Mouse (Mus musculus): ENCODE measurements around the gene Psap. TPM values are rescaled to one million over a fixed set of nuclear protein-coding genes. Genes with fewer than 3 reads are reported as not detected.

Psap gene
- polyA plus RNA-seq, 1 experiment, result 774 TPM

DNA sequence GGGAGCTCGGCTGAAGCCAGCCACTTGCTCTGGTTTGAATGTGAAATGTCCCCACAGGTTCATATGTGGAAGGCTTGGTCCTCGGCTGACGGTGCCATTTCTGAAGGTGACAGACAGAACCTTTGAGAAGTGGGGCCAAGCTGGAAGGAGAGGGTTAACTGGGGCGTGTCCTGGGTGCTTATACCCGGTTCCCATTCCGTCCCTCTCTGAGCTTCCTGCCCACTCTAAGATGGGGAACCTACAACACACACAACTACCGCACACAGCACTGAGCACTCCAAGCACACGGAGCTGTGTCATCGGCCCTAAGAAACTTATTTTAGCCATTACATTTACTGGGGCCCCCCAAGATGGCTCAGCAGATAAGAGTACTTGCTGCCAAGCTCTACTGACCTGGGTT lies 64.1 kb downstream of the Psap start:
- H3K27ac ChIP-seq (replicated peaks; ENCODE audit: low read depth, low read length), result no peak overlapping the region
- H3K4me3 ChIP-seq (ENCODE audit: insufficient read depth, low read depth, low read length), result no peak overlapping the region
- H3K4me1 ChIP-seq (ENCODE audit: control insufficient read depth, insufficient read depth, insufficient read length, low read length), result peaks cover 8% of the 10 kb centered on the region; the same call in 1 of the 2 replicates

GRCm38 (mm10) chr10:60344111-60344510 lies 66.7 kb downstream of the Psap start:
- Histone ChIP-seq H3K4me3 (ENCODE audit: insufficient read depth, low read depth, low read length) (no peak overlapping the region), H3K27ac (replicated peaks; ENCODE audit: low read depth, low read length) (no peak overlapping the region), H3K4me1 (ENCODE audit: control insufficient read depth, insufficient read depth, insufficient read length, low read length) (0 out of 2 replicates have a peak, but pooled peaks cover 4% of the 10 kb centered on the region)

- H3K4me1 ChIP-seq (ENCODE audit: control insufficient read depth, insufficient read depth, insufficient read length, low read length), result peaks cover 13% of the 10 kb centered on the region; the same call in 1 of the 2 replicates
- no peak overlapping the region for H3K27ac ChIP-seq (replicated peaks; ENCODE audit: low read depth, low read length)
- H3K4me3 ChIP-seq (ENCODE audit: insufficient read depth, low read depth, low read length), result no peak overlapping the region
Measured at GRCm38 (mm10) chr10:60346056-60346455, 68.6 kb downstream of the Psap start.

GRCm38 (mm10) chr10:60346701-60347405 lies 69.4 kb downstream of the Psap start, which contains the start of gene Vsir:
Gene Vsir (plus strand): TSS chr10:60346851.
- peaks cover 19% of the 10 kb centered on the region; the same call in 1 of the 2 replicates for H3K4me1 ChIP-seq (ENCODE audit: control insufficient read depth, insufficient read depth, insufficient read length, low read length)
- H3K27ac ChIP-seq (replicated peaks; ENCODE audit: low read depth, low read length), result peak within 1 kb of the TSS; percentile 91
- peak within 1 kb of the TSS; percentile 81 for H3K4me3 ChIP-seq (ENCODE audit: insufficient read depth, low read depth, low read length)

DNA sequence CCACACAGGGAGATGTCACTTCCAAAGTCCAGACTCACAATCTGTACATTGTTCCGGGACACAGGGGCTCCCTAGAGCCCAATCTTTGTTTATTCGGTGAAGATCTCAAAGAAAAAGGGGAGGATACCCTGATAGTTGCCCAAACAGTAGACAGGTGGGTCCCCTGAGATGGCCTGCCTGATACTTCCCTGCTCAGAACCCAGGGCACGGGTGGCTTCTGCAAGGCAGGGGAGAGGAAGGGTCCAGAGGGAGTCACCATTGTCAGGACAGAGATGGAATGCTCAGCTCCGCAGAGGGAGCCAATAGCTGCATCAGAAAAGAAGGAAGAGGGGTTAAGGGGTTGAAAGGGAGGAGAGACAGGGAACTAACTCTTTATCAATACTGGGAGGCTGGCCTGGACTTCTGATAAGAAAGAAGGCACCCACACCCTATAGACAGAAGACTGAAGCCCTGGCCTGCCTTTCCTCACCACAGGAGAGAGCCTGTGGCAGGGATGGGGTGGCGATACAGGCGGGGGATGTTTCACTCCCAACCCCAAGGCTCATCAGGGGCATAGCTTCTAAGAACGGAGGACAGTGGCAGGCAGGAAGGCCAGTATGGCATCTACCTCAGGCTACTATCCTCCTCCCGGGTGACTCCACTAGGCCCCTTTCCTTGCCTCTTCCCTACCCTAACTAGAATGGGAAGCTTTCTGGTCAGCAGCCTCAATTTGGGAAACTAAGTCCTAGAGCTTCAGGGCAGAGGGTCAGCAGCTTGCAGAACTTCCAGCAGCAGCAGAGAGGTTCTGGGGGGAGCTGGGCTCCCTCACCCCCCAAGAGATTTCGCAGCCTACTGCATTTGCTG lies 70.6 kb downstream of the Psap start:
- Histone ChIP-seq H3K4me1 (ENCODE audit: control insufficient read depth, insufficient read depth, insufficient read length, low read length) (peaks cover 28% of the 10 kb centered on the region), H3K27ac (replicated peaks; ENCODE audit: low read depth, low read length) (peak overlapping the region; percentile 91), H3K4me3 (ENCODE audit: insufficient read depth, low read depth, low read length) (peak overlapping the region; percentile 81)

DNA sequence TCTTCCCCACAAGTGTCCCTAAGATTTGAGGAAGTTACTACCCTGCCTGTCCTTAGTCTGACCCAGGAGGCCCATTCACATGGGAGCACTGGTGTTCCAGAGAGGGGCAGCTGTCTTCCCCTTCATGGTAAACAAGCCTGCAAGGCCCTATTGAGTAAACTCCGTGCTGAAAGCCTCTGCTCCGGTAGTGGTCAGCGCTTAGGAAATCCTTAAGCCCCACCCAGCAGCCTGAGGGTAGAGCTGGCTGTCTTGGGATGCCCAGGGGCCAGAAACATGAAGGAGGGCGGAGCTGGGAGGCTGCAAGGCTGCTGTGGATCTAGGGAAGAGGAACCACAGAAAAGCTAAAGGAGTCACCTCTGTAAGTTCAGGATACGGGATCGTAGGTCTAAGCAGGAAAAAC lies 71.6 kb downstream of the Psap start:
- peak overlapping the region; percentile 91 for H3K27ac ChIP-seq (replicated peaks; ENCODE audit: low read depth, low read length)
- peak overlapping the region; percentile 81 for H3K4me3 ChIP-seq (ENCODE audit: insufficient read depth, low read depth, low read length)
- peaks cover 35% of the 10 kb centered on the region for H3K4me1 ChIP-seq (ENCODE audit: control insufficient read depth, insufficient read depth, insufficient read length, low read length)

GRCm38 (mm10) chr10:60349644-60350043 lies 72.2 kb downstream of the Psap start:
- peaks cover 39% of the 10 kb centered on the region for H3K4me1 ChIP-seq (ENCODE audit: control insufficient read depth, insufficient read depth, insufficient read length, low read length)
- H3K27ac ChIP-seq (replicated peaks; ENCODE audit: low read depth, low read length), result peak overlapping the region; percentile 91
- peak overlapping the region; percentile 81 for H3K4me3 ChIP-seq (ENCODE audit: insufficient read depth, low read depth, low read length)

GRCm38 (mm10) chr10:60350077-60350804 lies 72.8 kb downstream of the Psap start:
- H3K27ac ChIP-seq (replicated peaks; ENCODE audit: low read depth, low read length), result peak overlapping the region; percentile 91

DNA sequence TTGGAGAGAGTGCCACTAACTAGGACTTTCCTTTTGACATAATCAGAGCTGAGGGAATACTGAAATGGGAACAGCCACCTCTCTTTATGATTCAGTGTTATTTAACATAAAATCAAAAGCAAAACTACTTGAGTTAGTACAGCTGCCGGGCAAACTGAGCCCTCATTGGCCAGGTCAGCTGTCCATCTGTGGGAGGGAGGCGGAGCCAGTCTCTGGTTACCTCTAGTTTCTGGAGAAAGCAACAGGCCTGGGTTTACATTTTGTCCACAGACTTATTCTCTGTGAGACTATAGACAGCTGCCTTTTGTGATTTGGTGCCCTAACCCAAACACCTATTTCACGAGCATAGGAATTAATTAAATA lies 73.4 kb downstream of the Psap start:
- peak overlapping the region; percentile 85 for H3K27ac ChIP-seq (replicated peaks; ENCODE audit: low read depth, low read length)
- H3K4me3 ChIP-seq (ENCODE audit: insufficient read depth, low read depth, low read length), result peak overlapping the region; percentile 34
- H3K4me1 ChIP-seq (ENCODE audit: control insufficient read depth, insufficient read depth, insufficient read length, low read length), result peaks cover 42% of the 10 kb centered on the region

More at GRCm38 (mm10) chr10:60350077-60350804, 72.8 kb downstream of the Psap start:
- peak overlapping the region; percentile 81 for H3K4me3 ChIP-seq (ENCODE audit: insufficient read depth, low read depth, low read length)
- H3K4me1 ChIP-seq (ENCODE audit: control insufficient read depth, insufficient read depth, insufficient read length, low read length), result peaks cover 42% of the 10 kb centered on the region

GRCm38 (mm10) chr10:60351248-60351647 lies 73.8 kb downstream of the Psap start:
- Histone ChIP-seq H3K4me3 (ENCODE audit: insufficient read depth, low read depth, low read length) (peak overlapping the region; percentile 34), H3K27ac (replicated peaks; ENCODE audit: low read depth, low read length) (peak overlapping the region; percentile 85), H3K4me1 (ENCODE audit: control insufficient read depth, insufficient read depth, insufficient read length, low read length) (peaks cover 39% of the 10 kb centered on the region)

GRCm38 (mm10) chr10:60351761-60352455 lies 74.5 kb downstream of the Psap start:
- peaks cover 38% of the 10 kb centered on the region for H3K4me1 ChIP-seq (ENCODE audit: control insufficient read depth, insufficient read depth, insufficient read length, low read length)
- peak overlapping the region; percentile 85 for H3K27ac ChIP-seq (replicated peaks; ENCODE audit: low read depth, low read length)
- peak overlapping the region; percentile 34; the same call in 1 of the 2 replicates for H3K4me3 ChIP-seq (ENCODE audit: insufficient read depth, low read depth, low read length)

Other genes starting within 250 kb of the Psap start
- 1.7 and 2.2 TPM in 2 replicates for gene Spock2, start 171.4 kb upstream of the Psap start, polyA plus RNA-seq (2012; ENCODE audit: insufficient read depth, insufficient read length, missing spikeins)
- gene Chst3, start 58.4 kb upstream of the Psap start, polyA plus RNA-seq (2012; ENCODE audit: insufficient read depth, insufficient read length, missing spikeins), result not detected in 2 replicates
- gene Vsir, start 69.2 kb downstream of the Psap start, polyA plus RNA-seq (2012; ENCODE audit: insufficient read depth, insufficient read length, missing spikeins), result 14.7 and 16.0 TPM in 2 replicates
- not detected in 2 replicates for gene Gm17455, start 122.1 kb downstream of the Psap start, polyA plus RNA-seq (2012; ENCODE audit: insufficient read depth, insufficient read length, missing spikeins)

Data from brown adipose tissue, adult 24 weeks (tissue).